Mouse (Mus musculus): ENCODE measurements around the gene Chuk. TPM values are rescaled to one million over a fixed set of nuclear protein-coding genes. Genes with fewer than 3 reads are reported as not detected.

Chuk gene
- polyA plus RNA-seq, 1 experiment from 2014 or later: 37.4 TPM

DNA sequence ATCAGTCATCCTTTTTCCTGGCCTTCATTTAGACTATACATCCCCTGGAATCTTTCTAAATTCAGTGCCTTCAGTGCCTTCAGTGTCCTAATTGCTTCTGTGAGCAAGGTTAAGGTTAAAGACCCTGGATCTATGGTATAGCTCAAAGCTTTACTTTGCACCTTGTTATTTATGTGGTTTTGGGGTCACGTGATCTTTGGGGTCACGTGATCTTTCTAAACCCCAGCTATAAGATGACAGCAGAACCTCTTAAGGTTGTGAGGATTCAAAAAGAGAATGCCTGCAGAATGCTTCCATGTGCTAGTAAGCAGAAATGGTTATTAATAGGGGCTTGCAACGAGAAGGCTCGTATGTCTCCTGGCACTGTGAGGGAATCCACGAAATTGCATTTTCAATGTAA is 73.9 kb downstream of the Chuk start:
- Histone ChIP-seq H3K36me3 (peaks cover 31% of the 10 kb centered on the region), H3K4me2 (no peak overlapping the region), H3K4me1 (replicated peaks) (no peaks in the 10 kb centered on the region), H3K9ac (no peak overlapping the region), H3K4me3 (no peak overlapping the region), H3K9me3 (replicated peaks) (no peaks in the 10 kb centered on the region), H3K27ac (ENCODE audit: poor library complexity, severe bottlenecking) (no peak overlapping the region), H3K27me3 (replicated peaks) (no peaks in the 10 kb centered on the region)
- no peak for ATAC-seq (ENCODE audit: insufficient number of reproducible peaks, low FRiP score)
- WGBS: 87% methylated on average over 5 of the region's 5 CpGs

DNA sequence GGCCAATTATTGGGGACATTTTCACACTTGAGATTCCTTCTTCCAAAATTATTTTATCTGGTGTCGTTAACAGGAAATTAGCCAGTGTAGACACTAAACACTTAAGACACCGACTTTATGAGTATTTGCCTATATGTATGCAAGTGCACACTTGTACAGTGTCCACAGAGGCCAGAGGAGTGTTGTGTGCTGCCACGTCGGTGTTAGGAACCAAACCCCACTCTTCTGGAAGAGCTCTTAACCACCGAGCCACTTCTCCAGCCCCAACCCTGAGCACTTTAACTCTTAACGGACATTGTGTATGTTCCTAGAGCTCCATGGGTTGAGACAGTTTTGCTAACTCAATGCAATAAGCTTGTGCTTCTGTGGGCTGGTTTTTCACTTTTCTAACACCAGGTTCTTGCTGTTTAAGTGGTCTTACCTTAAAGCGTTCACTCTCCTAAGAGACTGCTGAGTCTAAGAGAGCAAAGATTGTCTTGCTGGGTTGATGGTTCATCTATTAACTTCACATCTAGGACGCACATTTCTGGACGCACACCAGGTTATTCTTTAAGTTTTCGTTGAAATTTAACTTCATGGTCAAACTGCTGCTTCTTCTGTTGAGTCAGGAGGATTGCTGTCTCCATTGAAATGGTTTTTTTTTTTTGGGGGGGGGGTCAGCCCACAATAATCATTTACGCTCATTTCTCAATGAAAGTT is 75.1 kb downstream of the Chuk start:
- no peaks in the 10 kb centered on the region for H3K27me3 ChIP-seq (replicated peaks)
- no peak for ATAC-seq (ENCODE audit: insufficient number of reproducible peaks, low FRiP score)
- no peaks in the 10 kb centered on the region for H3K9me3 ChIP-seq (replicated peaks)
- H3K9ac ChIP-seq: no peak overlapping the region
- H3K4me1 ChIP-seq (replicated peaks): no peaks in the 10 kb centered on the region
- H3K27ac ChIP-seq (ENCODE audit: poor library complexity, severe bottlenecking): no peak overlapping the region
- 85% methylated on average over 11 of the region's 11 CpGs for WGBS
- no peak overlapping the region for H3K4me3 ChIP-seq
- H3K36me3 ChIP-seq: peaks cover 24% of the 10 kb centered on the region
- no peak overlapping the region for H3K4me2 ChIP-seq

DNA sequence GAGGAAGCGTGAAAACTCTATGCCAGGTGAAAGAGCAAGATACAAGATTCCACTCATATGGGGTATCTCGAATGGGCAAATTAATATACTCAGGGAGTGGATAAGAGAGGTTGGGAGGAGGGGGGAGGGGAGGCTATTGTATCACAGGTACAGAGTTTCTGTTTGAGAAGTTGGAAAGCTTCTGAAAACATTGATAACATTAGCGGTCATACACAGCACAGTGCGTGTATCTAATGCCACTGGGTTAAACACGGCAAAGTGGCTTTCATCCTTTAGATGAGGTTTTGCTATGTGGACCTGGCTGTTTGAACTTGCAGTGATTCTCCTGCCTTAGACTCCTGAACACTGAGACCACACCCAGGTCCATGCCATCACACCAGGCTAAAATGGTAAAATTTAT is 77.3 kb downstream of the Chuk start:
- Histone ChIP-seq H3K4me1 (replicated peaks) (no peaks in the 10 kb centered on the region), H3K4me2 (no peak overlapping the region), H3K9me3 (replicated peaks) (no peaks in the 10 kb centered on the region), H3K27ac (ENCODE audit: poor library complexity, severe bottlenecking) (no peak overlapping the region), H3K36me3 (peaks cover 7% of the 10 kb centered on the region; the same call in 1 of the 2 replicates), H3K4me3 (no peak overlapping the region), H3K9ac (no peak overlapping the region), H3K27me3 (replicated peaks) (no peaks in the 10 kb centered on the region)
- WGBS: 77% methylated on average over 5 of the region's 5 CpGs
- no peak for ATAC-seq (ENCODE audit: insufficient number of reproducible peaks, low FRiP score)

DNA sequence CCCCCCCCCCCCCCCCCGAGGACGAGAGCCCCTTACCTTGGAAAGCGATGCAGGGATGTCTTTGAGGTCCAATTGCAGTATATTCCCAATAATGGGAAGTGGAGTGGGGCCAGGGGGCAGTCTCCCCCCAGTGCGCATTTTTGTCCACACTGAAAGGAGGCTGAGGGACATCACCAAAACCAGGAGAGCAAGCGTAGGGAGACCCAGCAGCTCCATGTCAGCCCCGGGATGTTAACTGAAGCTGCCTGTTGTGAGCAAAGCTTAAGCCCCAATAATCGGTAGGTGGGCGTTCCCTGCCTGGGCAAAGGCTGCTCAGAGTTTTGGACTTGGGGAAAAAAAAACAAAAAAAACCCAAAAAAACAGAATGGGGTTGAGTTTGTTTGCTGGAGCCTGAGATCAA is 78.3 kb downstream of the Chuk start, which contains the start of gene Cyp2c23:
Cyp2c23 (minus strand) TSS at position 237 of the 400 bp plus-strand sequence.
- H3K4me2 ChIP-seq: no peak within 1 kb of the TSS
- ATAC-seq (ENCODE audit: insufficient number of reproducible peaks, low FRiP score): no peak
- no peak within 1 kb of the TSS for H3K27ac ChIP-seq (ENCODE audit: poor library complexity, severe bottlenecking)
- 67% methylated on average over 8 of the region's 8 CpGs for WGBS
- H3K27me3 ChIP-seq (replicated peaks): no peaks in the 10 kb centered on the region
- H3K36me3 ChIP-seq: peaks cover 2% of the 10 kb centered on the region; the same call in 1 of the 2 replicates
- no peaks in the 10 kb centered on the region for H3K9me3 ChIP-seq (replicated peaks)
- no peak within 1 kb of the TSS for H3K9ac ChIP-seq
- no peak within 1 kb of the TSS for H3K4me3 ChIP-seq
- H3K4me1 ChIP-seq (replicated peaks): no peaks in the 10 kb centered on the region

DNA sequence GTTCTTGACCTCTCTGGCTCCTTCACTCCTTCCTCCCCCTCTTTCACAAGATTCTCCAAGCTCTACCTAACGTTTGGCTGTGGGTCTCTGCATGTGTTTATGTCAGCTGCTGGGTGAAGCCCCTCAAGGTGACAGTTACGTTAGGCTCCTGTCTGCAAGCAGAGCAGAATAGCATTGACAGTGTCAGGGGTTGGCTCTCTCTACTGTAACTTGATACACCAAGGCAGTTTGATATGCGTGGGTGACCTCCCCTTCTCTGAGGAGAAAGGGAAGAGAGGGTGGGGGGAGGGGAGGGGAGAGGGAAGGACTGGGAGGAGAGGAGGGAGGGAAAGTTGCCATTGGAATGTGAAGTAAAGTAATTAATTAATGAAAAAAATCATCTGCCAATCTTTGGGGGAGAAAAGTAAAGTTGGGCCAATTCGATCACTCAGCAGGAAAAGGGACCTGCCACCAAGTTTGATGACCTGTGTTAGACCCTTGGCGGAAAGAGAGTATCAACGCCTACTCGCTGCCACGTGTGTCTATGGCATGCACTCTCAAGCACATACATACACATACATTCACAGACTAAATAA is 80.2 kb downstream of the Chuk start:
- H3K4me2 ChIP-seq: no peak overlapping the region
- H3K4me1 ChIP-seq (replicated peaks): no peaks in the 10 kb centered on the region
- ATAC-seq (ENCODE audit: insufficient number of reproducible peaks, low FRiP score): no peak
- H3K27me3 ChIP-seq (replicated peaks): no peaks in the 10 kb centered on the region
- no peak overlapping the region for H3K9ac ChIP-seq
- no peaks in the 10 kb centered on the region for H3K9me3 ChIP-seq (replicated peaks)
- WGBS: 56% methylated on average over 8 of the region's 8 CpGs
- no peak overlapping the region for H3K27ac ChIP-seq (ENCODE audit: poor library complexity, severe bottlenecking)
- no peaks in the 10 kb centered on the region for H3K36me3 ChIP-seq
- H3K4me3 ChIP-seq: no peak overlapping the region

DNA sequence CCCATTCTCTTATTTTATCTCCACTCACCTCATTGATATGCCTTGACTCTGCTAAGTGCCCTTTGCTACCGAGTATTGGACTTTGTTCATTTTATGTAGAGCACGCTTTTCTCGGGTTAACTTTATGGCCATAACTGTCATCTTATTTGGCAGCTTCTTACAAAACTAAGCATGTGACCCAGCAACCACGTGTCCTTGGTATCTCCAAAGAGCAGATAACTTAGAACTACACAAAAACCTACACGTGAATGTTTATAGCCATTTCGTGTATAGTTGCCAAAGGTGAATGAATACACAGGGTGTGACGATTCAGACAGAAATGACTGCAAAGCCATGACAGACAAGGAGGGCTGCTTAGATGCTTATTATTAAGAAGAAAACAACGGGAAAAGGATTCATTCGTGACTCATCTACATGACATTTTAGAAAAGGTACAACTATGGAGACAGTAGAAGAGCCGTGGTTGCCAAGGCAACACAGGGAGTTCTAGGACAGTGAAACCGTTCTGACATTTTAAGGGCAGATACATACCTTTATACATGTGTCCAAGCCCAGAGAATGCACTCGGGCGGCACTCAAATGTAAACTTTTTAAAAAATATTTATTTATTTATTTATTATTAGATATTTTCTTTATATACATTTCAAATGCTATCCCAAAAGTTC is 82.2 kb downstream of the Chuk start:
- H3K4me3 ChIP-seq: no peak overlapping the region
- no peak for ATAC-seq (ENCODE audit: insufficient number of reproducible peaks, low FRiP score)
- H3K4me1 ChIP-seq (replicated peaks): no peaks in the 10 kb centered on the region
- no peaks in the 10 kb centered on the region for H3K36me3 ChIP-seq
- no peak overlapping the region for H3K4me2 ChIP-seq
- H3K27ac ChIP-seq (ENCODE audit: poor library complexity, severe bottlenecking): no peak overlapping the region
- WGBS: 78% methylated on average over 13 of the region's 13 CpGs
- no peaks in the 10 kb centered on the region for H3K9me3 ChIP-seq (replicated peaks)
- no peak overlapping the region for H3K9ac ChIP-seq
- no peaks in the 10 kb centered on the region for H3K27me3 ChIP-seq (replicated peaks)

Other genes starting within 250 kb of the Chuk start
- gene Dnmbp, start 167.3 kb downstream of the Chuk start, polyA plus RNA-seq (2016; fragmentation: Nextera tagmentation; extraction: Ambion mirVana): 11.8 and 11.9 TPM in 2 replicates
- gene Cpn1, start 120.9 kb downstream of the Chuk start, polyA plus RNA-seq (2016; fragmentation: Nextera tagmentation; extraction: Ambion mirVana): 0.86 and 1.6 TPM in 2 replicates
- gene Cyp2c23, start 78.3 kb downstream of the Chuk start, polyA plus RNA-seq (2016; fragmentation: Nextera tagmentation; extraction: Ambion mirVana): 0.09 TPM in 2 replicates
- 18.5 and 18.7 TPM in 2 replicates for gene Erlin1, start 37.7 kb downstream of the Chuk start, polyA plus RNA-seq (2016; fragmentation: Nextera tagmentation; extraction: Ambion mirVana)
- gene Cwf19l1, start 28.4 kb upstream of the Chuk start, polyA plus RNA-seq (2016; fragmentation: Nextera tagmentation; extraction: Ambion mirVana): 19.1 and 19.7 TPM in 2 replicates
- 63.0 and 64.0 TPM in 2 replicates for gene Bloc1s2, start 39.0 kb upstream of the Chuk start, polyA plus RNA-seq (2016; fragmentation: Nextera tagmentation; extraction: Ambion mirVana)
- not detected in 2 replicates for gene Pkd2l1, start 85.0 kb upstream of the Chuk start, polyA plus RNA-seq (2016; fragmentation: Nextera tagmentation; extraction: Ambion mirVana)
- not detected in 2 replicates for gene Scd3, start 95.8 kb upstream of the Chuk start, polyA plus RNA-seq (2016; fragmentation: Nextera tagmentation; extraction: Ambion mirVana)
- 216 and 231 TPM in 2 replicates for gene Scd2, start 186.2 kb upstream of the Chuk start, polyA plus RNA-seq (2016; fragmentation: Nextera tagmentation; extraction: Ambion mirVana)
- gene Scd4, start 225.6 kb upstream of the Chuk start, polyA plus RNA-seq (2016; fragmentation: Nextera tagmentation; extraction: Ambion mirVana): 0.29 and 0.42 TPM in 2 replicates

Measured in heart, embryonic 12.5 days (tissue).